Mouse (Mus musculus): ENCODE measurements around the gene Cd3e.

DNA sequence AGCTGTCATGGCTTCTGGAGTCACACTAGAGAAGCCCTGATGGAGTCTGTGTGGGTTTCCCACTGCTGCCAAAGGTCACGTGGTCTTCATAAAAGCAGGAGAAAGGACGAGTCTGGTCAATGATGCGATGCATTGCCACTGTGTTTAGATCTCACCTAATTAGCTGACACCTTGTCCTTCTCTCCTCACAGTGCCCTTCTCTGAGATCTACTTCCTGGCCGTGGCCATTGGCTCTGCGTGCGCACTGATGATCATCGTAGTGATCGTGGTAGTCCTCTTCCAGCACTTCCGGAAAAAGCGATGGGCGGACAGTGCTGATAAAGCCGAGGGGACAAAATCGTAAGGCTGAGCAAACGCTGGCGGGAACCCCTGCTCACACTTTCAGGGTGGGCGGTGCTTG is 37.5 kb upstream of the Cd3e start:
- TF ChIP-seq CTCF (IDR thresholded peaks at IDR 0.05), result no peak
- TF ChIP-seq POLR2A (IDR thresholded peaks at IDR 0.05; ENCODE audit: insufficient read depth, low read depth, low read length), result no peak
- no peak for TF ChIP-seq EP300 (IDR thresholded peaks at IDR 0.05; ENCODE audit: insufficient read depth, low read depth, low read length)
